Mouse (Mus musculus) cortical plate, adult 2 months (tissue): ENCODE measurements around the gene Dkk2.

Source experiments
- CTCF ChIP-seq: fragments of 200-500 bp; IDR thresholded peaks from 2 replicates; pipeline ENCODE4 v1.5.1; 2011; ENCODE audit warnings: mild to moderate bottlenecking, control low read depth, low read length; ENCODE audit not compliant: insufficient read depth; ENCODE audit errors: extremely low read depth
- POLR2A ChIP-seq: fragments of 200-500 bp; IDR thresholded peaks from 2 replicates; pipeline ENCODE4 v1.6.1; 2011; ENCODE audit warnings: mild to moderate bottlenecking, low read length, control low read depth; ENCODE audit not compliant: insufficient read depth; ENCODE audit errors: extremely low read depth

GRCm38 (mm10) chr3:132063966-132064365, 21.1 kb upstream of the Dkk2 start:
- TF ChIP-seq CTCF = no peak
- no peak for TF ChIP-seq POLR2A
